Mouse (Mus musculus): ENCODE data around the gene Ufc1. TPM values are rescaled to one million over a fixed set of nuclear protein-coding genes. Genes with fewer than 3 reads are reported as not detected.
A peak's percentile ranks its signal among the peaks of the same experiment; 100 is the strongest.

Gene Ufc1
- 118 and 130 TPM in 2 replicates for polyA plus RNA-seq (2014; fragmentation: Nextera tagmentation; extraction: Ambion mirVana)

GRCm38 (mm10) chr1:171294298-171295062 lies at the start of gene Ufc1:
Ufc1 (minus strand) TSS chr1:171295024.
- WGBS: under 1% methylated on average over 42 of the region's 42 CpGs
- H3K4me3 ChIP-seq (ENCODE audit: low read depth, low read length): peak within 1 kb of the TSS; percentile 63
- no peaks in the 10 kb centered on the region for H3K27me3 ChIP-seq (ENCODE audit: control insufficient read depth, insufficient read depth, low read length)

GRCm38 (mm10) chr1:171343922-171344677 lies 49.3 kb upstream of the Ufc1 start:
- 0 out of 2 replicates have a peak, but pooled peaks cover 3% of the 10 kb centered on the region for H3K9me3 ChIP-seq (ENCODE audit: control insufficient read depth, low read depth, low read length)
- 85% methylated on average over 9 of the region's 9 CpGs for WGBS
- H3K36me3 ChIP-seq (ENCODE audit: control insufficient read depth, insufficient read depth, low read length): peaks cover 31% of the 10 kb centered on the region
- H3K27ac ChIP-seq (ENCODE audit: low read length): no peak overlapping the region
- ATAC-seq (ENCODE audit: insufficient number of reproducible peaks, insufficient read depth, low FRiP score, low read depth): no peak
- peaks cover 7% of the 10 kb centered on the region; the same call in 1 of the 2 replicates for H3K4me1 ChIP-seq (ENCODE audit: control insufficient read depth, insufficient read depth, low read length)
- no peaks in the 10 kb centered on the region for H3K27me3 ChIP-seq (ENCODE audit: control insufficient read depth, insufficient read depth, low read length)
- no peak overlapping the region for H3K9ac ChIP-seq (replicated peaks; ENCODE audit: low read depth, low read length)
- H3K4me2 ChIP-seq (replicated peaks; ENCODE audit: low read depth, low read length): peak overlapping the region; percentile 50; the same call in 1 of the 2 replicates
- H3K4me3 ChIP-seq (ENCODE audit: low read depth, low read length): peak overlapping the region; percentile 96; the same call in 1 of the 2 replicates

More at GRCm38 (mm10) chr1:171294298-171295062, at the start of gene Ufc1:
- H3K9ac ChIP-seq (replicated peaks; ENCODE audit: low read depth, low read length): peak within 1 kb of the TSS; percentile 68
- peak; percentile 86 for ATAC-seq (ENCODE audit: insufficient number of reproducible peaks, insufficient read depth, low FRiP score, low read depth)
- no peaks in the 10 kb centered on the region for H3K9me3 ChIP-seq (ENCODE audit: control insufficient read depth, low read depth, low read length)
- H3K4me1 ChIP-seq (ENCODE audit: control insufficient read depth, insufficient read depth, low read length): peaks cover 7% of the 10 kb centered on the region; the same call in 1 of the 2 replicates
- peak within 1 kb of the TSS; percentile 82 for H3K4me2 ChIP-seq (replicated peaks; ENCODE audit: low read depth, low read length)
- peaks cover 6% of the 10 kb centered on the region for H3K36me3 ChIP-seq (ENCODE audit: control insufficient read depth, insufficient read depth, low read length)
- H3K27ac ChIP-seq (ENCODE audit: low read length): peak within 1 kb of the TSS; percentile 95

GRCm38 (mm10) chr1:171342262-171343207 lies 47.7 kb upstream of the Ufc1 start:
- H3K9me3 ChIP-seq (ENCODE audit: control insufficient read depth, low read depth, low read length): 0 out of 2 replicates have a peak, but pooled peaks cover 3% of the 10 kb centered on the region
- peaks cover 43% of the 10 kb centered on the region for H3K36me3 ChIP-seq (ENCODE audit: control insufficient read depth, insufficient read depth, low read length)
- no peak overlapping the region for H3K4me2 ChIP-seq (replicated peaks; ENCODE audit: low read depth, low read length)
- no peak overlapping the region for H3K4me3 ChIP-seq (ENCODE audit: low read depth, low read length)
- H3K27ac ChIP-seq (ENCODE audit: low read length): no peak overlapping the region
- WGBS: 88% methylated on average over 16 of the region's 16 CpGs
- H3K9ac ChIP-seq (replicated peaks; ENCODE audit: low read depth, low read length): no peak overlapping the region
- H3K4me1 ChIP-seq (ENCODE audit: control insufficient read depth, insufficient read depth, low read length): peaks cover 7% of the 10 kb centered on the region; the same call in 1 of the 2 replicates
- H3K27me3 ChIP-seq (ENCODE audit: control insufficient read depth, insufficient read depth, low read length): no peaks in the 10 kb centered on the region
- ATAC-seq (ENCODE audit: insufficient number of reproducible peaks, insufficient read depth, low FRiP score, low read depth): no peak

- no peaks in the 10 kb centered on the region for H3K9me3 ChIP-seq (ENCODE audit: control insufficient read depth, low read depth, low read length)
- no peaks in the 10 kb centered on the region for H3K36me3 ChIP-seq (ENCODE audit: control insufficient read depth, insufficient read depth, low read length)
- peaks cover 16% of the 10 kb centered on the region; the same call in 1 of the 2 replicates for H3K4me1 ChIP-seq (ENCODE audit: control insufficient read depth, insufficient read depth, low read length)
- H3K27me3 ChIP-seq (ENCODE audit: control insufficient read depth, insufficient read depth, low read length): no peaks in the 10 kb centered on the region
- peak overlapping the region; percentile 99 for H3K27ac ChIP-seq (ENCODE audit: low read length)
- H3K4me2 ChIP-seq (replicated peaks; ENCODE audit: low read depth, low read length): peak overlapping the region; percentile 72
- peak overlapping the region; percentile 90 for H3K9ac ChIP-seq (replicated peaks; ENCODE audit: low read depth, low read length)
- 0 out of 2 replicates have a peak, but pooled peaks have one; percentile 0 for ATAC-seq (ENCODE audit: insufficient number of reproducible peaks, insufficient read depth, low FRiP score, low read depth)
- WGBS: under 1% methylated on average over 4 of the region's 4 CpGs
- peak overlapping the region; percentile 74 for H3K4me3 ChIP-seq (ENCODE audit: low read depth, low read length)
Observed at GRCm38 (mm10) chr1:171330216-171330560, 35.4 kb upstream of the Ufc1 start.

- peak overlapping the region; percentile 99 for H3K27ac ChIP-seq (ENCODE audit: low read length)
- ATAC-seq (ENCODE audit: insufficient number of reproducible peaks, insufficient read depth, low FRiP score, low read depth): peak; percentile 90
- H3K9ac ChIP-seq (replicated peaks; ENCODE audit: low read depth, low read length): peak overlapping the region; percentile 90
- no peaks in the 10 kb centered on the region for H3K9me3 ChIP-seq (ENCODE audit: control insufficient read depth, low read depth, low read length)
- H3K36me3 ChIP-seq (ENCODE audit: control insufficient read depth, insufficient read depth, low read length): no peaks in the 10 kb centered on the region
- no peaks in the 10 kb centered on the region for H3K27me3 ChIP-seq (ENCODE audit: control insufficient read depth, insufficient read depth, low read length)
- under 1% methylated on average over 53 of the region's 61 CpGs for WGBS
- peak overlapping the region; percentile 72 for H3K4me2 ChIP-seq (replicated peaks; ENCODE audit: low read depth, low read length)
- H3K4me1 ChIP-seq (ENCODE audit: control insufficient read depth, insufficient read depth, low read length): peaks cover 16% of the 10 kb centered on the region; the same call in 1 of the 2 replicates
- peak overlapping the region; percentile 74 for H3K4me3 ChIP-seq (ENCODE audit: low read depth, low read length)
Observed at GRCm38 (mm10) chr1:171329433-171330215, 34.8 kb upstream of the Ufc1 start.

GRCm38 (mm10) chr1:171328839-171329432 lies 34.1 kb upstream of the Ufc1 start, which contains the start of gene Dedd:
Dedd (plus strand) TSS chr1:171329145.
- peak within 1 kb of the TSS; percentile 74 for H3K4me3 ChIP-seq (ENCODE audit: low read depth, low read length)
- H3K4me1 ChIP-seq (ENCODE audit: control insufficient read depth, insufficient read depth, low read length): peaks cover 16% of the 10 kb centered on the region; the same call in 1 of the 2 replicates
- H3K27me3 ChIP-seq (ENCODE audit: control insufficient read depth, insufficient read depth, low read length): no peaks in the 10 kb centered on the region
- under 1% methylated on average over 45 of the region's 48 CpGs for WGBS
- peak within 1 kb of the TSS; percentile 99 for H3K27ac ChIP-seq (ENCODE audit: low read length)
- peak; percentile 89 for ATAC-seq (ENCODE audit: insufficient number of reproducible peaks, insufficient read depth, low FRiP score, low read depth)
- H3K36me3 ChIP-seq (ENCODE audit: control insufficient read depth, insufficient read depth, low read length): no peaks in the 10 kb centered on the region
- H3K9ac ChIP-seq (replicated peaks; ENCODE audit: low read depth, low read length): peak within 1 kb of the TSS; percentile 90
- H3K4me2 ChIP-seq (replicated peaks; ENCODE audit: low read depth, low read length): peak within 1 kb of the TSS; percentile 72
- no peaks in the 10 kb centered on the region for H3K9me3 ChIP-seq (ENCODE audit: control insufficient read depth, low read depth, low read length)

- no peak for ATAC-seq (ENCODE audit: insufficient number of reproducible peaks, insufficient read depth, low FRiP score, low read depth)
- H3K9me3 ChIP-seq (ENCODE audit: control insufficient read depth, low read depth, low read length): no peaks in the 10 kb centered on the region
- no peaks in the 10 kb centered on the region for H3K36me3 ChIP-seq (ENCODE audit: control insufficient read depth, insufficient read depth, low read length)
- H3K9ac ChIP-seq (replicated peaks; ENCODE audit: low read depth, low read length): peak overlapping the region; percentile 90
- peaks cover 16% of the 10 kb centered on the region; the same call in 1 of the 2 replicates for H3K4me1 ChIP-seq (ENCODE audit: control insufficient read depth, insufficient read depth, low read length)
- peak overlapping the region; percentile 74 for H3K4me3 ChIP-seq (ENCODE audit: low read depth, low read length)
- peak overlapping the region; percentile 99 for H3K27ac ChIP-seq (ENCODE audit: low read length)
- WGBS: 20% methylated on average over 9 of the region's 9 CpGs
- peak overlapping the region; percentile 69 for H3K4me2 ChIP-seq (replicated peaks; ENCODE audit: low read depth, low read length)
- no peaks in the 10 kb centered on the region for H3K27me3 ChIP-seq (ENCODE audit: control insufficient read depth, insufficient read depth, low read length)
Observed at GRCm38 (mm10) chr1:171328244-171328643, 33.4 kb upstream of the Ufc1 start.

Data from stomach, embryonic 14.5 days (tissue).